Mouse (Mus musculus) heart, postnatal 0 days (tissue): Measurements from ENCODE around the gene Mrpl53. TPM values are rescaled to one million over a fixed set of nuclear protein-coding genes. Genes with fewer than 3 reads are reported as not detected.

Experiments used
- ATAC-seq: fragments of 200-750 bp; cut with Nextera tagmentation; 2 replicates; pipeline ENCODE4 v1.8.0; 2017; ENCODE audit warnings: low read depth, moderate number of reproducible peaks, moderate library complexity; ENCODE audit not compliant: insufficient read depth
- DNase-seq: peaks from one replicate; pipeline ENCODE4 v3.0.0-alpha.2; 2016; ENCODE audit warnings: low spot score
- H3K27ac ChIP-seq: fragments of 300-500 bp; sonication (generic); 2 replicates; pipeline ENCODE4 v1.5.1; 2014; ENCODE audit warnings: low read depth, mild to moderate bottlenecking
- H3K27me3 ChIP-seq: fragments of 300-500 bp; sonication (generic); 2 replicates; pipeline ENCODE4 v1.6.1; 2014; ENCODE audit warnings: low read length, mixed read lengths; ENCODE audit not compliant: control insufficient read depth, insufficient read depth
- H3K36me3 ChIP-seq: fragments of 300-500 bp; sonication (generic); replicated peaks from 2 replicates; pipeline ENCODE4 v1.6.1; 2014; ENCODE audit warnings: low read length, mixed read lengths; ENCODE audit not compliant: control insufficient read depth, insufficient read depth
- H3K4me1 ChIP-seq: fragments of 300-500 bp; sonication (generic); 2 replicates; pipeline ENCODE4 v1.6.1; 2014; ENCODE audit warnings: antibody characterized with exemption; ENCODE audit not compliant: control insufficient read depth, insufficient read depth
- H3K4me2 ChIP-seq: fragments of 300-500 bp; sonication (generic); 2 replicates; pipeline ENCODE4 v1.6.1; 2014; ENCODE audit warnings: low read depth, mild to moderate bottlenecking, low read length, moderate library complexity
- H3K4me3 ChIP-seq: fragments of 300-500 bp; sonication (generic); 2 replicates; pipeline ENCODE4 v1.5.1; 2014; ENCODE audit warnings: low read depth, low read length
- H3K9ac ChIP-seq: fragments of 300-500 bp; sonication (generic); replicated peaks from 2 replicates; pipeline ENCODE4 v1.6.1; 2014; ENCODE audit warnings: low read depth, low read length, mixed read lengths
- H3K9me3 ChIP-seq: fragments of 300-500 bp; sonication (generic); replicated peaks from 2 replicates; pipeline ENCODE4 v1.6.1; 2016; ENCODE audit warnings: low read length; ENCODE audit not compliant: control insufficient read depth
- CTCF ChIP-seq: IDR thresholded peaks from 2 replicates; pipeline ENCODE4 v1.5.1; 2016; ENCODE audit warnings: antibody characterized with exemption, control low read depth, low read depth
- EP300 ChIP-seq: IDR thresholded peaks from 2 replicates; pipeline ENCODE4 v1.6.1; 2016; ENCODE audit warnings: antibody characterized with exemption, low read depth
- WGBS: fragments of 180-500 bp; shearing (Covaris S2); extraction: QIAGEN DNeasy Blood & Tissue Kit; methylation state at CpG from one replicate; pipeline ENCODE4 v1.1.7; 2014; 5-methylcytosine and 5-hydroxymethylcytosine counted together
- polyA plus RNA-seq: library from polyadenylated mRNA; unstranded; fragments of >200 nt; fragmentation: Nextera tagmentation; extraction: Ambion mirVana; gene quantifications from 2 replicates; pipeline ENCODE4 v1.2.1, GENCODE M21; 2015
- total RNA-seq: library from RNA; depleted of rRNA; stranded (reverse); fragments of >200 nt; gene quantifications from 2 replicates; pipeline ENCODE4 v1.2.3, GENCODE M21; 2014; ENCODE audit warnings: low replicate concordance

The Mrpl53 gene
- total and polyA plus RNA-seq, 2 experiments from 2014 or later: 156 to 242 TPM

- H3K27me3 ChIP-seq: no peaks in the 10 kb centered on the region
- peaks cover 14% of the 10 kb centered on the region for H3K36me3 ChIP-seq
- peak overlapping the region; percentile 89; the same call in 1 of the 2 replicates for H3K27ac ChIP-seq
- WGBS: 39% methylated on average over 13 of the region's 13 CpGs
- TF ChIP-seq EP300 (no peak), CTCF (peak; percentile 73)
- 0 out of 2 replicates have a peak, but pooled peaks have one; percentile 24 for ATAC-seq
- DNase-seq: peak; percentile 77
- H3K9ac ChIP-seq: 0 out of 2 replicates have a peak overlapping the region, but pooled peaks have one; percentile 84
- H3K4me1 ChIP-seq: peaks cover 23% of the 10 kb centered on the region
- H3K4me2 ChIP-seq: peak overlapping the region; percentile 89
- H3K4me3 ChIP-seq: no peak overlapping the region
- H3K9me3 ChIP-seq: no peaks in the 10 kb centered on the region
Observed at GRCm38 (mm10) chr6:83107566-83108400, 1.1 kb upstream of the Mrpl53 start.

GRCm38 (mm10) chr6:83111510-83112136 lies 2.8 kb downstream of the Mrpl53 start:
- TF ChIP-seq EP300: no peak
- no peak for TF ChIP-seq CTCF
- Histone ChIP-seq H3K27ac (no peak overlapping the region), H3K9me3 (no peaks in the 10 kb centered on the region), H3K4me2 (no peak overlapping the region), H3K27me3 (no peaks in the 10 kb centered on the region), H3K4me1 (peaks cover 27% of the 10 kb centered on the region), H3K9ac (no peak overlapping the region), H3K36me3 (peaks cover 6% of the 10 kb centered on the region; the same call in 1 of the 2 replicates), H3K4me3 (no peak overlapping the region)
- DNase-seq: no peak
- WGBS: 47% methylated on average over 4 of the region's 4 CpGs
- ATAC-seq: no peak

- Histone ChIP-seq H3K4me3 (peak within 1 kb of the TSS; percentile 64), H3K4me2 (peak within 1 kb of the TSS; percentile 84), H3K27ac (peak within 1 kb of the TSS; percentile 73), H3K27me3 (no peaks in the 10 kb centered on the region), H3K9me3 (no peaks in the 10 kb centered on the region), H3K9ac (peak within 1 kb of the TSS; percentile 61), H3K36me3 (peaks cover 21% of the 10 kb centered on the region), H3K4me1 (peaks cover 13% of the 10 kb centered on the region)
- DNase-seq (peak; percentile 87), ATAC-seq (peak; percentile 92)
- WGBS: under 1% methylated on average over 44 of the region's 58 CpGs
- TF ChIP-seq EP300 (no peak), CTCF (peak; percentile 38; the same call in 1 of the 2 replicates)
Observed at GRCm38 (mm10) chr6:83115011-83115671, 6.3 kb downstream of the Mrpl53 start, which contains the start of gene Mogs. TSS of gene Mogs (plus strand) at chr6:83115496.

GRCm38 (mm10) chr6:83115682-83116372 lies 7.0 kb downstream of the Mrpl53 start:
- Histone ChIP-seq H3K4me1 (peaks cover 15% of the 10 kb centered on the region), H3K36me3 (peaks cover 20% of the 10 kb centered on the region), H3K4me3 (peak overlapping the region; percentile 64), H3K4me2 (peak overlapping the region; percentile 84), H3K9ac (peak overlapping the region; percentile 61), H3K27me3 (no peaks in the 10 kb centered on the region), H3K9me3 (no peaks in the 10 kb centered on the region), H3K27ac (peak overlapping the region; percentile 73)
- WGBS: under 1% methylated on average over 33 of the region's 48 CpGs
- TF ChIP-seq CTCF (no peak), EP300 (no peak)
- ATAC-seq: peak; percentile 61
- DNase-seq: no peak
